Mouse (Mus musculus): ENCODE results near the gene Lrrc61. TPM values are rescaled to one million over a fixed set of nuclear protein-coding genes. Genes with fewer than 3 reads are reported as not detected.

Lrrc61 gene
- polyA plus RNA-seq, 1 experiment from 2014 or later, result 10.9 TPM

DNA sequence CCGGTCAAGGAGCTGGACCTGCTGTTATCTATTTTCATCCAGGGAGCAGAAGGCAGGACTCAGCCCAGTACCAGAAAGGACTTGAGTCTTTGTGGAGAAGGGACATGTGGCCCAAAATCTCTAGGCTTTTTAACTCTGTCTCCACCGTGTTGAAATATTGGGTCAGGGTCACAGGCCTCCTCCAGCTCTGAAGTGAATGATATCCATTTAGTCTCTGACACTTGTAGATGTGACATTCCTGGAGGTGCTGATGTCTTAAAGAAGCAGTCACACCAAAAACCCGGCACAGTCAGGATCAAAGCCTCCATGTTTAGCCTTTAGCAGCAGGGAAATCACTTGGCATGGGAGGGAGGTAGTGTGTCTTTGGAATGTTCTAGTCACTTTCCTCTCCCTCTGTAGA lies 13.9 kb upstream of the Lrrc61 start:
- H3K27ac ChIP-seq (replicated peaks; ENCODE audit: low read depth, low read length), result no peak overlapping the region
- H3K4me3 ChIP-seq (ENCODE audit: low read depth, low read length), result no peak overlapping the region
- ATAC-seq (replicated peaks; ENCODE audit: insufficient number of reproducible peaks, low FRiP score, low TSS enrichment, low read depth), result no peak
- H3K27me3 ChIP-seq (ENCODE audit: control insufficient read depth, insufficient read depth, low read length), result no peaks in the 10 kb centered on the region
- H3K9ac ChIP-seq (replicated peaks; ENCODE audit: low read length), result no peak overlapping the region
- H3K36me3 ChIP-seq (replicated peaks; ENCODE audit: control insufficient read depth, insufficient read depth, low read depth, low read length), result no peaks in the 10 kb centered on the region
- 64% methylated on average over 3 of the region's 3 CpGs for WGBS
- DNase-seq (ENCODE audit: low spot score), result no peak
- no peaks in the 10 kb centered on the region for H3K9me3 ChIP-seq (replicated peaks; ENCODE audit: control insufficient read depth, low read length)
- H3K4me2 ChIP-seq (ENCODE audit: low read depth, low read length), result no peak overlapping the region
- H3K4me1 ChIP-seq (ENCODE audit: control insufficient read depth, insufficient read depth, low read length), result peaks cover 3% of the 10 kb centered on the region; the same call in 1 of the 2 replicates

DNA sequence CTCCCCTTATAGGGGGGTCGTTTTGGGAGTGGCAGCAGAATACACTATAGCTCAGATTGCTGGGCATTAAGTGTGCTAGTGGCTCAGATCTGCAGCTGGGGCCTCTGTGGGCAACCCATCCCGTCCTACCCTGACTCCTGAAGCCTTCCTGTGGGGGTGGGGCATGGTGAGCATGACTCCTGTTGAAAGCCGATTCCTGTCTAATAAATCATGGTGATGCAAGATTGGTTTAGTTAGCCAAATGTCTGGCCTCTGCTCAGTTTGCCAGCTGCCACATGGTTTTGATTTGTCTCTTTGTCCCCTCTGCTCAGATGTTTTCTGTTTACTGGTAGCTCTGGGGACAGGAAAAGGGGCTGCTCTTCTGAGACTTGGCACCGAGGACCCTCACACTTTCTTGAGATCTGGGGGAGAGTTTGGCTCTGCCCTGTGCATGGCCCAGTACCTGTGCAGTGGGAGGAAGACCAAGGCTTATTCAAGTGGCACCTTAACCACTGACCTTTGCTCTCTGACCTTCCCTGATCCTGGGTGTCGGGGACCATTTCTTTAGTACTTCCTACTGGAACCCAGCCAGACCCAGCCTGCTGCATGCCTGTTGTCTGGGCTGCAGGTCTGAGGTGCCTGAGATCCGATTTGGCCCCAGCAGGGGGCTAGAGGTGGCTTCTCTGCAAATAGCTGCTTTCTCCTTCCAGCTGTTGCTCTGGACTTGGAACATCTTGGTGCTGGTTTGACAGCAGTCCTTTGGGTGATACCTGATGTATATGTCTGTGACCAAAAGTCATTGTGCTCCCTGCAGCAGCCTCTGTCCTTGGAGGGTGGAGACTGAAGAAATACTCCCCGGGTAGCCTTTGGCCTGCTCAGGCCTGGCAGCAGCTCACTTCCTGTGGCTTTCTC lies 12.8 kb upstream of the Lrrc61 start:
- Histone ChIP-seq H3K36me3 (replicated peaks; ENCODE audit: control insufficient read depth, insufficient read depth, low read depth, low read length) (no peaks in the 10 kb centered on the region), H3K27ac (replicated peaks; ENCODE audit: low read depth, low read length) (no peak overlapping the region; the same call in 1 of the 2 replicates), H3K9me3 (replicated peaks; ENCODE audit: control insufficient read depth, low read length) (no peaks in the 10 kb centered on the region), H3K4me3 (ENCODE audit: low read depth, low read length) (no peak overlapping the region), H3K9ac (replicated peaks; ENCODE audit: low read length) (no peak overlapping the region; the same call in 1 of the 2 replicates), H3K27me3 (ENCODE audit: control insufficient read depth, insufficient read depth, low read length) (no peaks in the 10 kb centered on the region), H3K4me2 (ENCODE audit: low read depth, low read length) (no peak overlapping the region), H3K4me1 (ENCODE audit: control insufficient read depth, insufficient read depth, low read length) (peaks cover 3% of the 10 kb centered on the region; the same call in 1 of the 2 replicates)
- ATAC-seq (replicated peaks; ENCODE audit: insufficient number of reproducible peaks, low FRiP score, low TSS enrichment, low read depth) (0 out of 2 replicates have a peak, but pooled peaks have one; percentile 9), DNase-seq (ENCODE audit: low spot score) (peak; percentile 83)
- WGBS, result 29% methylated on average over 7 of the region's 7 CpGs

DNA sequence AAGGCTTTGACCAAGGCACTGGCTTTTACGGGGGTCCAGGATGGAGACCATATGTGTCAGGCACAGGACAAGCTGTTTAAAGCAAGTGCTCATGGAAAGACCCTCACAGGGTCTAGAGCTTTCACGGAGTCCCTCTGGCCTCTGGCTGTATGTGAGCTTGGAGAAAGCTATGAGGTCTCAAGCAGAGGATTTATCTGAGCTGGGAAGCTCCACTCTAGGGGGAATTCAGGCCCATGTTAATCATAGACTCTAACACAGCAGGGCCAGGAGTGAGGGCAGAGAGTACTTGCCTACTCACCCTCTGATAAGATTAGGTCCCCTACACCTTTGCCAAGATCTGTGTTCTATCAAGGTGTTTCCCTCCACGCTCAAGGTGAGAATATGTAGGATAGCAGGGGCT lies 12.0 kb upstream of the Lrrc61 start:
- H3K4me1 ChIP-seq (ENCODE audit: control insufficient read depth, insufficient read depth, low read length), result peaks cover 3% of the 10 kb centered on the region; the same call in 1 of the 2 replicates
- H3K4me2 ChIP-seq (ENCODE audit: low read depth, low read length), result no peak overlapping the region
- H3K36me3 ChIP-seq (replicated peaks; ENCODE audit: control insufficient read depth, insufficient read depth, low read depth, low read length), result no peaks in the 10 kb centered on the region
- DNase-seq (ENCODE audit: low spot score) (no peak), ATAC-seq (replicated peaks; ENCODE audit: insufficient number of reproducible peaks, low FRiP score, low TSS enrichment, low read depth) (no peak)
- no peak overlapping the region; the same call in 1 of the 2 replicates for H3K27ac ChIP-seq (replicated peaks; ENCODE audit: low read depth, low read length)
- no peak overlapping the region for H3K9ac ChIP-seq (replicated peaks; ENCODE audit: low read length)
- H3K27me3 ChIP-seq (ENCODE audit: control insufficient read depth, insufficient read depth, low read length), result no peaks in the 10 kb centered on the region
- no peaks in the 10 kb centered on the region for H3K9me3 ChIP-seq (replicated peaks; ENCODE audit: control insufficient read depth, low read length)
- WGBS, result 88% methylated on average over 3 of the region's 3 CpGs
- H3K4me3 ChIP-seq (ENCODE audit: low read depth, low read length), result no peak overlapping the region

DNA sequence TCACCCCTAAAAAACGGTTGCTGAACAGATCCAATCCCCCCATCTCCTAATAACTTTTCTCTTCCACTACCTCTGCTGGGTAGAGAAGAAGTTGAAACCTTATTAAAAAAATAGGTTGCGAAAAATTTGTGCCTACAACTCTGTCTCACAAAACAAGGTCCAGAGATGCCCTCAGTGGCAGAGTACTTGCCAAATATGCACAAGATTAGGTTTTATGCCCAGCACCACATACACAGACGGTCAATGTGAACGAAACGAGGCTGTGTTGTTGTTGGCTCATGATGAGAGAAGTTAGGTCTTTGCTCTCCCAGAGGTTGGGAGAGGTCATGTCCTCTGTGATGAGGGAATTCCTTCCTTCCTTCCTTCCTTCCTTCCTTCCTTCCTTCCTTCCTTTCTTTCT lies 9.3 kb upstream of the Lrrc61 start:
- Histone ChIP-seq H3K4me3 (ENCODE audit: low read depth, low read length) (no peak overlapping the region), H3K36me3 (replicated peaks; ENCODE audit: control insufficient read depth, insufficient read depth, low read depth, low read length) (no peaks in the 10 kb centered on the region), H3K4me2 (ENCODE audit: low read depth, low read length) (no peak overlapping the region), H3K4me1 (ENCODE audit: control insufficient read depth, insufficient read depth, low read length) (peaks cover 3% of the 10 kb centered on the region; the same call in 1 of the 2 replicates), H3K27me3 (ENCODE audit: control insufficient read depth, insufficient read depth, low read length) (no peaks in the 10 kb centered on the region), H3K9me3 (replicated peaks; ENCODE audit: control insufficient read depth, low read length) (no peaks in the 10 kb centered on the region), H3K27ac (replicated peaks; ENCODE audit: low read depth, low read length) (no peak overlapping the region), H3K9ac (replicated peaks; ENCODE audit: low read length) (no peak overlapping the region)
- DNase-seq (ENCODE audit: low spot score), result no peak
- WGBS, result 80% methylated on average over 5 of the region's 5 CpGs
- ATAC-seq (replicated peaks; ENCODE audit: insufficient number of reproducible peaks, low FRiP score, low TSS enrichment, low read depth), result no peak

DNA sequence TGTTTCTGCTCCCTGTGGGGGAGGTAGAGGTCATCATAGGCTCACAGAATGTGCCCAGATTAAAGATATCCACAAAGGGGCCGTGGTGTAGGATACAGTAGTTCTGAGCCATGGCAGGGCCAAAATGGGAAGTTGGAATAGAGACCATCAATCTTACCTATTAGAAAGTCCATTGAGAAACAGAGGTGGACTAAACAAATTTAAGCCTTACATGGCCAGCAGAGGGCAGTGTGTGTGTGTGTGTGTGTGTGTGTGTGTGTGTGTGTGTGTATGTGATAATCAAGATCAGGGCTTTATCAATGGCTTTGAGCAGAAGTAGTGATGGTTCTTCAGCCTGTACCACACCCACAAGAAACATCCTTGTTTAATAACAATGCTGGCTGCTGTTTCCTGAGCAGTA lies 8.3 kb upstream of the Lrrc61 start:
- no peak overlapping the region for H3K4me3 ChIP-seq (ENCODE audit: low read depth, low read length)
- H3K4me2 ChIP-seq (ENCODE audit: low read depth, low read length), result no peak overlapping the region
- no peak for ATAC-seq (replicated peaks; ENCODE audit: insufficient number of reproducible peaks, low FRiP score, low TSS enrichment, low read depth)
- no peak overlapping the region for H3K9ac ChIP-seq (replicated peaks; ENCODE audit: low read length)
- 67% methylated on average over 1 of the region's 1 CpGs for WGBS
- peak; percentile 51 for DNase-seq (ENCODE audit: low spot score)
- H3K27me3 ChIP-seq (ENCODE audit: control insufficient read depth, insufficient read depth, low read length), result no peaks in the 10 kb centered on the region
- no peak overlapping the region for H3K27ac ChIP-seq (replicated peaks; ENCODE audit: low read depth, low read length)
- no peaks in the 10 kb centered on the region for H3K9me3 ChIP-seq (replicated peaks; ENCODE audit: control insufficient read depth, low read length)
- peaks cover 3% of the 10 kb centered on the region; the same call in 1 of the 2 replicates for H3K4me1 ChIP-seq (ENCODE audit: control insufficient read depth, insufficient read depth, low read length)
- no peaks in the 10 kb centered on the region for H3K36me3 ChIP-seq (replicated peaks; ENCODE audit: control insufficient read depth, insufficient read depth, low read depth, low read length)

DNA sequence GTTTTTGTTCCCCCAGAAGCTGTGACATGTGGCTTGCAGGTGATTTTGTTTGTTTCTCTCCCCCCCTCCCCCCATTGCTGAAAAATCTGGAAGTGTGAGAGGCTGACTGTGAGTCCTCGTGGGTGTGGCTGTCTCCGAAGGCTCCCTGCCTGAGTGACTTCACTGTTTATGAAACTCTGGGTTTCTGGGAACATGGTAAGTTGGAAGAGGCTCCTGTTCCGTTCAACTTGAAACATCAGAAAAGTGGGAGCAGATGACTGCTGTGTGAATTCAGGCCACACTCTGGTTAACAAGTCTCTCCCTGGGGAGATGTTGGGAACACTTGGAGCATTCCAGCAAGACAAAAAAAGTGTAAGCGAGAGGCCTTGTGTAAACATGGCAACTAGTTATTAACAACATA lies 7.7 kb upstream of the Lrrc61 start:
- Histone ChIP-seq H3K36me3 (replicated peaks; ENCODE audit: control insufficient read depth, insufficient read depth, low read depth, low read length) (no peaks in the 10 kb centered on the region), H3K4me3 (ENCODE audit: low read depth, low read length) (no peak overlapping the region), H3K4me1 (ENCODE audit: control insufficient read depth, insufficient read depth, low read length) (peaks cover 1% of the 10 kb centered on the region; the same call in 1 of the 2 replicates), H3K27me3 (ENCODE audit: control insufficient read depth, insufficient read depth, low read length) (no peaks in the 10 kb centered on the region), H3K9me3 (replicated peaks; ENCODE audit: control insufficient read depth, low read length) (no peaks in the 10 kb centered on the region), H3K4me2 (ENCODE audit: low read depth, low read length) (no peak overlapping the region), H3K27ac (replicated peaks; ENCODE audit: low read depth, low read length) (no peak overlapping the region), H3K9ac (replicated peaks; ENCODE audit: low read length) (no peak overlapping the region)
- no peak for DNase-seq (ENCODE audit: low spot score)
- ATAC-seq (replicated peaks; ENCODE audit: insufficient number of reproducible peaks, low FRiP score, low TSS enrichment, low read depth), result no peak
- 54% methylated on average over 4 of the region's 4 CpGs for WGBS

DNA sequence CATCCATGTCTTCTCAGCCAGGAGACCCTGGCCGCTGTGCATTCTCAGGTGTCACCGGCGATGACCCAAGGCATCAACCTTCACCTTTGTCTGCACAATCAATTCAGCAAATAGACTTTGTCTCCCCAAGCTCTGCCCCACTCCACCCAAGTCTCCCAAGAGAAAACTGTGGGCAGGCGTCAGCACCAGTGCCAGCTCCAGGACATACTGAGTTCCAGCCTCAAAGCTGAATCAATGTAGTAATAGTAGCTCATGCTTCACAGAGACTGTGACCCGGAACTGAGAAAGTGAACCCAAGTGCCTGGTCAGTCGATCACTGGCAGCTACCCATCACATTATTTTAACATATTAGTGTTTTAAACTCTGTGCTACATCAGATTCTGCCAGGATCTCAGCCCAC lies 6.3 kb upstream of the Lrrc61 start:
- 89% methylated on average over 6 of the region's 6 CpGs for WGBS
- no peaks in the 10 kb centered on the region for H3K4me1 ChIP-seq (ENCODE audit: control insufficient read depth, insufficient read depth, low read length)
- no peaks in the 10 kb centered on the region for H3K9me3 ChIP-seq (replicated peaks; ENCODE audit: control insufficient read depth, low read length)
- H3K27ac ChIP-seq (replicated peaks; ENCODE audit: low read depth, low read length), result no peak overlapping the region
- H3K27me3 ChIP-seq (ENCODE audit: control insufficient read depth, insufficient read depth, low read length), result no peaks in the 10 kb centered on the region
- no peak for ATAC-seq (replicated peaks; ENCODE audit: insufficient number of reproducible peaks, low FRiP score, low TSS enrichment, low read depth)
- H3K9ac ChIP-seq (replicated peaks; ENCODE audit: low read length), result no peak overlapping the region
- H3K4me2 ChIP-seq (ENCODE audit: low read depth, low read length), result no peak overlapping the region
- DNase-seq (ENCODE audit: low spot score), result no peak
- H3K36me3 ChIP-seq (replicated peaks; ENCODE audit: control insufficient read depth, insufficient read depth, low read depth, low read length), result no peaks in the 10 kb centered on the region
- no peak overlapping the region for H3K4me3 ChIP-seq (ENCODE audit: low read depth, low read length)

DNA sequence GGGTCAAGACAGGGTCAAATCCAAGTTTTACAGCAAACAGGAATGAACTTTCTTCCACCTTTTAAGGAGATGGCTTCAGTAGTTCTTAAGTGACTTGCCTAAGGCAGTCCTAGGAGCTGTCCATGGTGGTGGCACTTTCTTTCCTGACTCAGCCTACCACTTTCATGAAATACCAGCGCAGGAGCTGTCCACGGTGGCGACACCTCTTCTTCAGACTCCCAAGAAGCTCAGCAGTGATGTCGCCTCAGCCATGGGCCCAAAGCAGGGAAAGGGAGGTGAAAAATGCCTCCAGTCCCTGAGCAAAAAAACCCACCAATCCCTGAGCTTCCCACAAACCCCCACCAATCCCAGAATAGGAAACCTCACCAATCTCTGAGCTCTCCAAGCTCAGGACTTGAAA lies 1.7 kb upstream of the Lrrc61 start:
- ATAC-seq (replicated peaks; ENCODE audit: insufficient number of reproducible peaks, low FRiP score, low TSS enrichment, low read depth) (no peak), DNase-seq (ENCODE audit: low spot score) (peak; percentile 54)
- H3K4me1 ChIP-seq (ENCODE audit: control insufficient read depth, insufficient read depth, low read length), result no peaks in the 10 kb centered on the region
- 51% methylated on average over 4 of the region's 4 CpGs for WGBS
- no peaks in the 10 kb centered on the region for H3K27me3 ChIP-seq (ENCODE audit: control insufficient read depth, insufficient read depth, low read length)
- H3K9me3 ChIP-seq (replicated peaks; ENCODE audit: control insufficient read depth, low read length), result no peaks in the 10 kb centered on the region
- no peak overlapping the region for H3K4me3 ChIP-seq (ENCODE audit: low read depth, low read length)
- no peak overlapping the region for H3K4me2 ChIP-seq (ENCODE audit: low read depth, low read length)
- H3K9ac ChIP-seq (replicated peaks; ENCODE audit: low read length), result no peak overlapping the region
- no peaks in the 10 kb centered on the region for H3K36me3 ChIP-seq (replicated peaks; ENCODE audit: control insufficient read depth, insufficient read depth, low read depth, low read length)
- no peak overlapping the region for H3K27ac ChIP-seq (replicated peaks; ENCODE audit: low read depth, low read length)
